Mouse (Mus musculus) midbrain, embryonic 15.5 days (tissue): ENCODE data around the gene Ndufs7. TPM values are rescaled to one million over a fixed set of nuclear protein-coding genes. Genes with fewer than 3 reads are reported as not detected.

Experiments used
- ATAC-seq: fragments of 200-750 bp; cut with Nextera tagmentation; replicated peaks from 2 replicates; pipeline ENCODE4 v1.8.0; 2017; ENCODE audit warnings: moderate TSS enrichment
- H3K27ac ChIP-seq: fragments of 300-500 bp; sonication (generic); 2 replicates; pipeline ENCODE4 v1.5.1; 2015; ENCODE audit warnings: mild to moderate bottlenecking, inconsistent platforms
- H3K27me3 ChIP-seq: fragments of 300-500 bp; sonication (generic); replicated peaks from 2 replicates; pipeline ENCODE4 v1.6.1; 2015; ENCODE audit warnings: inconsistent platforms
- H3K36me3 ChIP-seq: fragments of 300-500 bp; sonication (generic); replicated peaks from 2 replicates; pipeline ENCODE4 v1.6.1; 2015; ENCODE audit warnings: inconsistent platforms
- H3K4me1 ChIP-seq: fragments of 300-500 bp; sonication (generic); 2 replicates; pipeline ENCODE4 v1.6.1; 2015; ENCODE audit warnings: inconsistent platforms
- H3K4me2 ChIP-seq: fragments of 300-500 bp; sonication (generic); 2 replicates; pipeline ENCODE4 v1.6.1; 2015; ENCODE audit warnings: inconsistent platforms, mild to moderate bottlenecking, moderate library complexity
- H3K4me3 ChIP-seq: fragments of 300-500 bp; sonication (generic); 2 replicates; pipeline ENCODE4 v1.5.1; 2015; ENCODE audit warnings: mild to moderate bottlenecking, inconsistent platforms
- H3K9ac ChIP-seq: fragments of 300-500 bp; sonication (generic); 2 replicates; pipeline ENCODE4 v1.6.1; 2015; ENCODE audit warnings: mild to moderate bottlenecking, inconsistent platforms
- H3K9me3 ChIP-seq: fragments of 300-500 bp; sonication (generic); 2 replicates; pipeline ENCODE4 v1.6.1; 2016; ENCODE audit warnings: inconsistent platforms
- WGBS: fragments of 180-500 bp; shearing (Covaris S2); methylation state at CpG from one replicate; pipeline ENCODE4 v1.1.7; 2015; ENCODE audit warnings: mixed read lengths; 5-methylcytosine and 5-hydroxymethylcytosine counted together
- polyA plus RNA-seq: library from polyadenylated mRNA; unstranded; fragments of >200 nt; fragmentation: Nextera tagmentation; extraction: Ambion mirVana; gene quantifications from 2 replicates; pipeline ENCODE4 v1.2.1, GENCODE M21; 2015

The Ndufs7 gene
- polyA plus RNA-seq, 1 experiment from 2014 or later, result 290 TPM

- ATAC-seq, result no peak
- Histone ChIP-seq H3K27me3 (no peaks in the 10 kb centered on the region), H3K9me3 (no peaks in the 10 kb centered on the region), H3K36me3 (no peaks in the 10 kb centered on the region; the same call in 1 of the 2 replicates), H3K4me3 (peak overlapping the region; percentile 75), H3K9ac (peak overlapping the region; percentile 88), H3K4me2 (peak overlapping the region; percentile 94), H3K27ac (peak overlapping the region; percentile 97), H3K4me1 (peaks cover 43% of the 10 kb centered on the region)
- under 1% methylated on average over 14 of the region's 14 CpGs for WGBS
Measured at GRCm38 (mm10) chr10:80226071-80226415, 22.9 kb upstream of the Ndufs7 start.

- Histone ChIP-seq H3K4me2 (peak within 1 kb of the TSS; percentile 94), H3K9me3 (no peaks in the 10 kb centered on the region), H3K9ac (peak within 1 kb of the TSS; percentile 88), H3K36me3 (no peaks in the 10 kb centered on the region; the same call in 1 of the 2 replicates), H3K4me1 (peaks cover 44% of the 10 kb centered on the region), H3K27me3 (no peaks in the 10 kb centered on the region), H3K4me3 (peak within 1 kb of the TSS; percentile 75), H3K27ac (peak within 1 kb of the TSS; percentile 97)
- peak; percentile 97 for ATAC-seq
- under 1% methylated on average over 60 of the region's 75 CpGs for WGBS
Measured at GRCm38 (mm10) chr10:80226416-80227165, 22.3 kb upstream of the Ndufs7 start, which contains the start of gene Mum1. TSS of gene Mum1 (plus strand) at chr10:80226434.

- peak overlapping the region; percentile 75 for H3K4me3 ChIP-seq
- peak; percentile 13; the same call in 1 of the 2 replicates for ATAC-seq
- H3K27ac ChIP-seq, result peak overlapping the region; percentile 97
- no peaks in the 10 kb centered on the region for H3K27me3 ChIP-seq
- H3K36me3 ChIP-seq, result no peaks in the 10 kb centered on the region; the same call in 1 of the 2 replicates
- peaks cover 50% of the 10 kb centered on the region for H3K4me1 ChIP-seq
- H3K9me3 ChIP-seq, result no peaks in the 10 kb centered on the region
- WGBS, result 5% methylated on average over 10 of the region's 10 CpGs
- H3K9ac ChIP-seq, result peak overlapping the region; percentile 88
- H3K4me2 ChIP-seq, result peak overlapping the region; percentile 94
Measured at GRCm38 (mm10) chr10:80227166-80227539, 21.8 kb upstream of the Ndufs7 start.

- Histone ChIP-seq H3K27ac (peak overlapping the region; percentile 97), H3K4me2 (peak overlapping the region; percentile 94), H3K4me3 (peak overlapping the region; percentile 75), H3K9me3 (no peaks in the 10 kb centered on the region), H3K4me1 (peaks cover 59% of the 10 kb centered on the region), H3K36me3 (no peaks in the 10 kb centered on the region; the same call in 1 of the 2 replicates), H3K27me3 (no peaks in the 10 kb centered on the region), H3K9ac (peak overlapping the region; percentile 88)
- ATAC-seq, result no peak
- 30% methylated on average over 15 of the region's 15 CpGs for WGBS
Measured at GRCm38 (mm10) chr10:80227877-80228775, 20.8 kb upstream of the Ndufs7 start.

- H3K9me3 ChIP-seq, result no peaks in the 10 kb centered on the region
- no peak overlapping the region for H3K9ac ChIP-seq
- no peak overlapping the region for H3K27ac ChIP-seq
- no peak overlapping the region for H3K4me3 ChIP-seq
- no peak for ATAC-seq
- H3K4me2 ChIP-seq, result peak overlapping the region; percentile 39
- no peaks in the 10 kb centered on the region for H3K27me3 ChIP-seq
- peaks cover 41% of the 10 kb centered on the region for H3K36me3 ChIP-seq
- peaks cover 30% of the 10 kb centered on the region for H3K4me1 ChIP-seq
- WGBS, result 85% methylated on average over 13 of the region's 13 CpGs
Measured at GRCm38 (mm10) chr10:80236145-80236825, 12.6 kb upstream of the Ndufs7 start.

GRCm38 (mm10) chr10:80237020-80237419 is 11.9 kb upstream of the Ndufs7 start:
- H3K9ac ChIP-seq, result no peak overlapping the region

GRCm38 (mm10) chr10:80238306-80238705 is 10.6 kb upstream of the Ndufs7 start:
- no peaks in the 10 kb centered on the region for H3K27me3 ChIP-seq
- no peak for ATAC-seq
- peaks cover 51% of the 10 kb centered on the region for H3K36me3 ChIP-seq
- no peak overlapping the region for H3K9ac ChIP-seq
- no peak overlapping the region for H3K27ac ChIP-seq
- H3K9me3 ChIP-seq, result no peaks in the 10 kb centered on the region
- WGBS, result 74% methylated on average over 3 of the region's 3 CpGs
- H3K4me2 ChIP-seq, result no peak overlapping the region
- H3K4me1 ChIP-seq, result peaks cover 18% of the 10 kb centered on the region
- no peak overlapping the region for H3K4me3 ChIP-seq

More at GRCm38 (mm10) chr10:80237020-80237419, 11.9 kb upstream of the Ndufs7 start:
- H3K9me3 ChIP-seq, result no peaks in the 10 kb centered on the region
- H3K27me3 ChIP-seq, result no peaks in the 10 kb centered on the region
- H3K4me2 ChIP-seq, result no peak overlapping the region
- H3K36me3 ChIP-seq, result peaks cover 41% of the 10 kb centered on the region
- peaks cover 29% of the 10 kb centered on the region for H3K4me1 ChIP-seq
- H3K27ac ChIP-seq, result no peak overlapping the region
- ATAC-seq, result no peak
- 80% methylated on average over 4 of the region's 4 CpGs for WGBS
- H3K4me3 ChIP-seq, result no peak overlapping the region

GRCm38 (mm10) chr10:80239791-80240190 is 9.1 kb upstream of the Ndufs7 start:
- Histone ChIP-seq H3K4me2 (no peak overlapping the region), H3K27ac (no peak overlapping the region), H3K9ac (no peak overlapping the region), H3K4me3 (no peak overlapping the region), H3K4me1 (peaks cover 12% of the 10 kb centered on the region), H3K27me3 (no peaks in the 10 kb centered on the region), H3K36me3 (peaks cover 51% of the 10 kb centered on the region), H3K9me3 (no peaks in the 10 kb centered on the region)
- WGBS, result 82% methylated on average over 6 of the region's 6 CpGs
- ATAC-seq, result no peak

- no peak overlapping the region for H3K4me2 ChIP-seq
- peaks cover 44% of the 10 kb centered on the region for H3K36me3 ChIP-seq
- no peaks in the 10 kb centered on the region for H3K27me3 ChIP-seq
- ATAC-seq, result 0 out of 2 replicates have a peak, but pooled peaks have one; percentile 25
- H3K4me3 ChIP-seq, result no peak overlapping the region
- 0 out of 2 replicates have a peak overlapping the region, but pooled peaks have one; percentile 2 for H3K9ac ChIP-seq
- peak overlapping the region; percentile 49 for H3K27ac ChIP-seq
- H3K4me1 ChIP-seq, result peaks cover 22% of the 10 kb centered on the region
- 39% methylated on average over 9 of the region's 9 CpGs for WGBS
- no peaks in the 10 kb centered on the region for H3K9me3 ChIP-seq
Measured at GRCm38 (mm10) chr10:80242088-80242487, 6.8 kb upstream of the Ndufs7 start.

- Histone ChIP-seq H3K9me3 (no peaks in the 10 kb centered on the region), H3K4me1 (peaks cover 23% of the 10 kb centered on the region), H3K4me3 (no peak overlapping the region), H3K4me2 (no peak overlapping the region), H3K9ac (no peak overlapping the region), H3K27me3 (no peaks in the 10 kb centered on the region), H3K27ac (peak overlapping the region; percentile 49), H3K36me3 (peaks cover 43% of the 10 kb centered on the region)
- WGBS, result 69% methylated on average over 3 of the region's 3 CpGs
- ATAC-seq, result no peak
Measured at GRCm38 (mm10) chr10:80242607-80243006, 6.3 kb upstream of the Ndufs7 start.

- H3K4me3 ChIP-seq, result no peak overlapping the region
- peak overlapping the region; percentile 69 for H3K27ac ChIP-seq
- peaks cover 30% of the 10 kb centered on the region for H3K4me1 ChIP-seq
- no peak overlapping the region for H3K4me2 ChIP-seq
- no peak overlapping the region for H3K9ac ChIP-seq
- no peaks in the 10 kb centered on the region for H3K27me3 ChIP-seq
- H3K36me3 ChIP-seq, result peaks cover 25% of the 10 kb centered on the region
- no peaks in the 10 kb centered on the region for H3K9me3 ChIP-seq
- no peak for ATAC-seq
- 17% methylated on average over 5 of the region's 5 CpGs for WGBS
Measured at GRCm38 (mm10) chr10:80244791-80245399, 4.0 kb upstream of the Ndufs7 start.
